Mouse (Mus musculus): Measurements from ENCODE around the gene Gm47996. TPM values are rescaled to one million over a fixed set of nuclear protein-coding genes. Genes with fewer than 3 reads are reported as not detected.

Gene Gm47996
- not detected for total RNA-seq (2023)

DNA sequence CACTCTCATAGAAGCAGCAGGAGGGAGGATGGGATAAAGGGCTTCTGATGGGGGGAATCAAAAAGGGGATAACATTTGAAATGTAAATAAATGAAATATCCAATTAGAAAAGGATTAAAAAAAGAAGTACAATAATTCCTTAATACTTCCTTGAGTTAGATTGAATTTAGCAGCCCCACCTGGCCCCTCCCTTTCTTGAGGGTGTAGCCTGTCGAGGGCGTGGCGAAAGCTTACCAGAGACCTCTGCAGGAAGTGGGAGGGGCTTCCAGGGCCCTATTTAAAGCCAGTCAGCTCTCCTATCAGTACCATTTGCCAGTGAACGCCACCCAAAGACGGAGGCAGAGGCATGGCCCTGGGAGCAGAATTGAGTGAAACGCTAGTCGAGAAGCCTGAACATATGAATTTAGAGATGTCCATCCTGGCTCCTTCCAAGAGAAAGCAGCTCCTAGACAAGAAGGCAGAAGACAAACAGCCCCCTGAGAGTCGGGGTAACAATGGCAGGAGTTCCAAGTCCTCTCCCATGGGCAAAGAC lies at the start of gene Gm47996:
Gene Gm47996 (plus strand): TSS at position 308 of the 532 bp plus-strand sequence.

DNA sequence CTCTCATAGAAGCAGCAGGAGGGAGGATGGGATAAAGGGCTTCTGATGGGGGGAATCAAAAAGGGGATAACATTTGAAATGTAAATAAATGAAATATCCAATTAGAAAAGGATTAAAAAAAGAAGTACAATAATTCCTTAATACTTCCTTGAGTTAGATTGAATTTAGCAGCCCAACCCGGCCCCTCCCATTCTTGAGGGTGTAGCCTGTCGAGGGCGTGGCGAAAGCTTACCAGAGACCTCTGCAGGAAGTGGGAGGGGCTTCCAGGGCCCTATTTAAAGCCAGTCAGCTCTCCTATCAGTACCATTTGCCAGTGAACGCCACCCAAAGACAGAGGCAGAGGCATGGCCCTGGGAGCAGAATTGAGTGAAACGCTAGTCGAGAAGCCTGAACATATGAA lies 27.7 kb upstream of the Gm47996 start, which contains the start of gene Gm47985:
Gene Gm47985 (plus strand): TSS at position 272 of the 400 bp plus-strand sequence.

GRCm38 (mm10) chr1:151192075-151192474 lies 17.9 kb upstream of the Gm47996 start, which contains the start of gene Gm8947:
Gm8947 (plus strand) TSS chr1:151192376.

DNA sequence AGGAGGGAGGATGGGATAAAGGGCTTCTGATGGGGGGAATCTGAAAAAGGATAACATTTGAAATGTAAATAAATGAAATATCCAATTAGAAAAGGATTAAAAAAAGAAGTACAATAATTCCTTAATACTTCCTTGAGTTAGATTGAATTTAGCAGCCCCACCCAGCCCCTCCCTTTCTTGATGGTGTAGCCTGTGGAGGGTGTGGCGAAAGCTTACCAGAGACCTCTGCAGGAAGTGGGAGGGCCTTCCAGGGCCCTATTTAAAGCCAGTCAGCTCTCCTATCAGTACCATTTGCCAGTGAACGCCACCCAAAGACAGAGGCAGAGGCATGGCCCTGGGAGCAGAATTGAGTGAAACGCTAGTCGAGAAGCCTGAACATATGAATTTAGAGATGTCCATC lies 11.8 kb upstream of the Gm47996 start, which contains the start of gene Gm47995:
Gene Gm47995 (plus strand): TSS at position 329 of the 400 bp plus-strand sequence.

GRCm38 (mm10) chr1:151203818-151204217 lies 6.1 kb upstream of the Gm47996 start, which contains the start of gene 3110040M04Rik:
3110040M04Rik (plus strand) TSS chr1:151204121.

Other genes starting within 250 kb of the Gm47996 start
- gene Hmcn1, start 216.7 kb upstream of the Gm47996 start, total RNA-seq (2023): 0.21 TPM
- gene Gm47985, start 27.6 kb upstream of the Gm47996 start, total RNA-seq (2023): not detected
- not detected for gene Gm8947, start 17.8 kb upstream of the Gm47996 start, total RNA-seq (2023)
- 0.88 TPM for gene Gm47995, start 11.7 kb upstream of the Gm47996 start, total RNA-seq (2023)
- gene 3110040M04Rik, start 6.0 kb upstream of the Gm47996 start, total RNA-seq (2023): not detected
- gene Ivns1abp, start 134.3 kb downstream of the Gm47996 start, total RNA-seq (2023): 217 TPM
- gene Swt1, start 218.3 kb downstream of the Gm47996 start, total RNA-seq (2023): 51.6 TPM
- gene Trmt1l, start 218.4 kb downstream of the Gm47996 start, total RNA-seq (2023): 25.4 TPM

All from CD4-positive naive resting alpha-beta T cell, adult 76 days (primary cell).